Mouse (Mus musculus): ENCODE results near the gene Adamts14. TPM values are rescaled to one million over a fixed set of nuclear protein-coding genes. Genes with fewer than 3 reads are reported as not detected.

Gene Adamts14
- 0.26 and 0.35 TPM in 2 replicates for polyA plus RNA-seq (2015; fragmentation: Nextera tagmentation; extraction: Ambion mirVana)

DNA sequence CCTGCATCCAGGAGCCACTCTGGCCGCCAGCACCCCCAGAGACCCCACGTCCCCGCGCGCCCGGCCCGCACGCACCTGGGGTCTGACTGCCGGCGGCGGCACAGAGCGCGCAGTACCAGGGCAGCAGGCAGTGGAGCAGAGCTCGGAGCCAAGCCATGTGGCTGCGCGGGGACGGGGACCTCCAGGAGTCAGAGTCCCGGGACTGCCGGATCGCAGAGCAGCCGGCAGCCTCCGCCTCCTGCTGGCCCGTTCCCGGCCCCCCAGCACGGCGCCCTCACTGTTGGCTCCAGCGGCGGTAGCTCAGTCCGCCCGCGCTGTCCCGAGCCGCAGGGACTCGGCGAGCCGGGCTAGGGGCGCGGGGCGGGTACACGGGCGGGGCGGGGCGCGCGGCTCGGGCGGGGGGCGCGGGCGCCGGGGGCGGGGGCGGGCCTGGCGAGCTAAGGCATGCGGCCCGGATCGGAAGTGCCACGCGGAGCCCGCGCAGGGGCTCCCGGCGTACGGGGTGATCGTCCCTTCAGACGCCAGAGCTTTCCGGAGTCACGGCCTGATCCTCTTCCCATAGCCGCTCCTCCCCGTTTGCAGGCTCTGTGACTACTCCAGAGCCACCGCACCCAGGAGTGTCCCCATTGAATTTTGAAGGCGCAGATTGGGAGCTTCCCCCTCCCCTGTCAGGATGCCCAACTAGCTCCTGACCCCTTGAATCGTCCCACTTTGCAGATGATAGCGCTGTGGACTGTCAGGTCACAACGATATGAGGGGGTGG, at the start of gene Adamts14:
Adamts14 (minus strand) TSS at position 358 of the 763 bp plus-strand sequence.
- H3K9me3 ChIP-seq = no peaks in the 10 kb centered on the region
- H3K36me3 ChIP-seq = no peaks in the 10 kb centered on the region
- peak; percentile 54; the same call in 1 of the 2 replicates for ATAC-seq (ENCODE audit: low FRiP score, low read depth)
- peak within 1 kb of the TSS; percentile 45 for H3K4me3 ChIP-seq
- H3K27ac ChIP-seq (replicated peaks) = no peak within 1 kb of the TSS
- H3K4me1 ChIP-seq (replicated peaks) = peaks cover 20% of the 10 kb centered on the region
- under 1% methylated on average over 60 of the region's 75 CpGs for WGBS
- H3K4me2 ChIP-seq = peak within 1 kb of the TSS; percentile 93
- H3K27me3 ChIP-seq = peaks cover 11% of the 10 kb centered on the region
- peak within 1 kb of the TSS; percentile 25 for H3K9ac ChIP-seq

DNA sequence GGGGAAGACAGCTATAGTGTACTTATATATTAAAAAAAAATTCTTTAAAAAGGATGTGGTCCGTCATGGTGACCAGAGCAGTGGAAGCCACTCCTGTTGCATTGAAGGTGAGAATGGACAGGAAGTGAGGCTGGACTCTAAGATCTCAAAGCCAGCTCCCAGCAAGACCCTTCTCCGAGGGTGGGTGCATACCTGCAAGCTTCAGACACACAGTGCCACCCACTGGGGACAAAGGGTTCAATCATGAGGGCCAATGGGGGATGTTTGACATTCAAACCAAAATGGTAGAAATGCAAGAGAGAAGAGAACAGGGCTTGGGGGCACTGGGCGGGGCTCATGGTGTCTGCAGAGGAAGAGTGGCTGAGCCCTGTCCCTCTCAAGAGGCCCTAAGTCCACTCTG, 45.3 kb upstream of the Adamts14 start:
- H3K36me3 ChIP-seq = peaks cover 15% of the 10 kb centered on the region
- no peak overlapping the region for H3K4me2 ChIP-seq
- no peaks in the 10 kb centered on the region for H3K9me3 ChIP-seq
- H3K9ac ChIP-seq = no peak overlapping the region
- no peak for ATAC-seq (ENCODE audit: low FRiP score, low read depth)
- H3K27me3 ChIP-seq = no peaks in the 10 kb centered on the region
- no peak overlapping the region for H3K27ac ChIP-seq (replicated peaks)
- no peak overlapping the region for H3K4me3 ChIP-seq
- WGBS = 92% methylated on average over 3 of the region's 3 CpGs
- H3K4me1 ChIP-seq (replicated peaks) = no peaks in the 10 kb centered on the region

DNA sequence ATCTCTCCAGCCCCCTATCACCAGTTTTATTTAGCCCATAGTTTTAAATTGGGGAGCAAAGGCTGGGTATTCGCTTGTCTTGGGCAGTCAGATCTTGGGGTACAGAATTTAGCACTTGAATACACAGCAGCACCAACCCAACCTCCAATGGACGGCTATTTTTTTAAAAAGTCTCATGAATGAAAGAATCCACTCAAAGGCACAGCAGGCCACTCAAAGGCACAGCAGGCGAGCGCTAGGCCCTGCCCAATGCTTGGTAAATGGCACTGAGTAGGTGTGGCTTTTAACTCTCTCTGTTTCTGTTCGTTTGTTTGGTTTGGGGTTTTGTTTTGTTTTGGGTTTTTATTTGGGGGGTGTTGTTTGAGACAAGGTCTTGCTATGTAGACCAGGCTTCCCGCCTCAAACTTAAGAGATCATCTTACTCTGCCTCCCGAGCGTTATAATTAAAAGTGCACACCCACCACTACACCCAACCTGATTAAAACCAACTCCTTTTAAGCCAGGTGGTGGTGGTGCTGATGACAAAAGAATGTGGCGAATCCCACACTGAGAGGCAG, 42.2 kb upstream of the Adamts14 start:
- Histone ChIP-seq H3K4me2 (no peak overlapping the region), H3K4me3 (no peak overlapping the region), H3K9ac (no peak overlapping the region), H3K9me3 (no peaks in the 10 kb centered on the region), H3K27ac (replicated peaks) (no peak overlapping the region), H3K27me3 (no peaks in the 10 kb centered on the region), H3K4me1 (replicated peaks) (no peaks in the 10 kb centered on the region), H3K36me3 (no peaks in the 10 kb centered on the region)
- WGBS = 26% methylated on average over 9 of the region's 9 CpGs
- ATAC-seq (ENCODE audit: low FRiP score, low read depth) = no peak

DNA sequence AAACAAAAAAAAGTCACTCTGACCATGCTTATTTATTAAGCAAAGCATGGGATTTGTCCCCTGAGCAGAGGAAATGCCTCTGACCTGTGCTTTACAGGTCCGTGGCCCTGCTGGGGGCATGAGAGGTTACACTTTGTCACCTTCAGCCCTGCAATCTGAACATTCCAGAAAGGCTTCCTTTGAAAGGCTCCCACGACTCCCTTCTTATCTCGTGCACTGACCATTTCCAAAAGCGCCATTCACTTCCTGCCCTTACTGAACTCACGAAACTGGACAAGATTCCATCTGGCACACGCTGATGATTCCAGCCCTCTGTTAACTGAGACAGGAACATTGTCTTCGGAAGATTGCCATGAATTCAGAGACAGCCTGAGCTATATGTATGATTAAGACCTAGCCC, 40.5 kb upstream of the Adamts14 start:
- H3K4me3 ChIP-seq = no peak overlapping the region
- no peak overlapping the region for H3K4me2 ChIP-seq
- H3K9ac ChIP-seq = no peak overlapping the region
- no peaks in the 10 kb centered on the region for H3K4me1 ChIP-seq (replicated peaks)
- no peaks in the 10 kb centered on the region for H3K36me3 ChIP-seq
- H3K9me3 ChIP-seq = no peaks in the 10 kb centered on the region
- no peak overlapping the region for H3K27ac ChIP-seq (replicated peaks)
- no peak for ATAC-seq (ENCODE audit: low FRiP score, low read depth)
- H3K27me3 ChIP-seq = no peaks in the 10 kb centered on the region
- WGBS = 80% methylated on average over 7 of the region's 7 CpGs

DNA sequence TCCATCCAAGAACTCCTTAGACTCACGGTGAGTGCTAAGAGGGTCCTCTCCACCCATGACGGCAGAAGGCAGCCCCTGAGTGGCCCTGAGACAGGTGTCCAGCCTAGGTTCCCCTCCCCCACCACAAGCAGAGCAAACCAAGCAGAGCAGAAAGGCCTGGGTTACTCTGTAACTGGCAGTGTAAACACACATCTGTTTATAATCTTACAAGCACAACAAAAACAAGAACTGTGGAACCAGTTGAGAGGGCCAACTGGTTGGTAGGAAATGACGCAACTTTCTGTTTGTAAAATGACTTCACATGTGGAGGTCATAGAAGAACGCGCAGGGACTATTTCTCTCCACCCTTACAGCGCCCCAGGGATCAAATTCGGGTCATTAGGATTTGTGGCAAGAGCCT, 39.5 kb upstream of the Adamts14 start:
- H3K4me1 ChIP-seq (replicated peaks) = no peaks in the 10 kb centered on the region

DNA sequence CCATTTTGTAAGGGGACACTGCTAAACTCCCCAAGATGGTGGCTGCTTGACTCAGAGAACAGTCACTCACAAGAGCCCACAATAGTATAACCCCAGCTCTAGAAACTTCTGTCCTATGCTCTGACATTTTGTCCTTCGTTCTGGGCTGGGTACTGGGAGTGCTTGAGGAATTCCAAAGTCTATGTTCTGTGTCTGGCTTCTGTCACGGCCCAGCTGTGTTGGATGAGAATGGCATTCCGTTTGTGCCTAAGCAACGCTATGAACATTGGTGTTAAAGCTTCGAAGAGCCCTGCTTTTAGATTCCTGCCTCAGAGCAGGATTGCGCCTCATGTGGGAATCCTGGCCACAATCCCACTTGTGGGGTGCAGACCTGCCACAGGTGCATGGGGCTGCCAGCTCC, 38.9 kb upstream of the Adamts14 start:
- H3K27ac ChIP-seq (replicated peaks) = no peak overlapping the region
- no peak overlapping the region for H3K9ac ChIP-seq
- 85% methylated on average over 6 of the region's 6 CpGs for WGBS
- H3K9me3 ChIP-seq = no peaks in the 10 kb centered on the region
- H3K4me3 ChIP-seq = no peak overlapping the region
- no peak for ATAC-seq (ENCODE audit: low FRiP score, low read depth)
- H3K27me3 ChIP-seq = no peaks in the 10 kb centered on the region
- no peaks in the 10 kb centered on the region for H3K36me3 ChIP-seq
- H3K4me2 ChIP-seq = no peak overlapping the region
- H3K4me1 ChIP-seq (replicated peaks) = no peaks in the 10 kb centered on the region

More for the DNA sequence above, 39.5 kb upstream of the Adamts14 start:
- Histone ChIP-seq H3K4me2 (no peak overlapping the region), H3K27ac (replicated peaks) (no peak overlapping the region), H3K9me3 (no peaks in the 10 kb centered on the region), H3K27me3 (no peaks in the 10 kb centered on the region), H3K36me3 (no peaks in the 10 kb centered on the region), H3K4me3 (no peak overlapping the region), H3K9ac (no peak overlapping the region)
- WGBS = 66% methylated on average over 7 of the region's 7 CpGs
- no peak for ATAC-seq (ENCODE audit: low FRiP score, low read depth)

DNA sequence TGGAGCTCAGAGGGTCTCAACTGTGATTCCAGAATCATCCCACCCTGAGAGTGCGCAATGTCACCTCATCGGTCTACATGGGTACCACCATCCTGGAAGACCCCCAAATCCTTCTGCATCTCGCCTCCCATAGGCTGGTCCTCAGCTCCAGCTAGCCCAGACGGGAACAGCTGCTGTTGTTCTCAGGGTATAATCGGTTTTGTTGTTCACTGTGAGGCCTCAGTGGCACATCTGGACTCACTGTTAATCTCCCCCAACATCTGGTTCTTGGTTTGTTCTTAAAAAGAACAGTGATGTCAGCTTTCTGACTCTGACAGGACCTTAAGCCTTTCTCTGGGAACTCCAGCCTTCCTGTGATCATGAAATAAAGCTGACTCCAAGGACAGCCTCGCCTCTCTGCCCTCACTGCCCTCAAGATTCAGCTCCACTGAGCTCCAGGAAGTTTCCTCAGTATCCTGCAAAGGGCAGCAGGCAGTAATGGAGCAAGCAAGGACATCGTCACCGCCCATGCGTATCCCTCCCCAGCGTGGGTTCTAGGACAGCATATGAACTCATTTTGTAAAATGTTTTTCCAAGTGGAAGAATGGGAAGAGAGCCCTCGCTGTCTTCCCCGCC, 35.6 kb upstream of the Adamts14 start:
- H3K4me1 ChIP-seq (replicated peaks) = no peaks in the 10 kb centered on the region
- no peaks in the 10 kb centered on the region for H3K27me3 ChIP-seq
- no peaks in the 10 kb centered on the region for H3K36me3 ChIP-seq
- H3K9ac ChIP-seq = no peak overlapping the region
- no peak overlapping the region for H3K27ac ChIP-seq (replicated peaks)
- ATAC-seq (ENCODE audit: low FRiP score, low read depth) = no peak
- H3K9me3 ChIP-seq = no peaks in the 10 kb centered on the region
- H3K4me3 ChIP-seq = no peak overlapping the region
- WGBS = 63% methylated on average over 12 of the region's 12 CpGs
- H3K4me2 ChIP-seq = no peak overlapping the region

DNA sequence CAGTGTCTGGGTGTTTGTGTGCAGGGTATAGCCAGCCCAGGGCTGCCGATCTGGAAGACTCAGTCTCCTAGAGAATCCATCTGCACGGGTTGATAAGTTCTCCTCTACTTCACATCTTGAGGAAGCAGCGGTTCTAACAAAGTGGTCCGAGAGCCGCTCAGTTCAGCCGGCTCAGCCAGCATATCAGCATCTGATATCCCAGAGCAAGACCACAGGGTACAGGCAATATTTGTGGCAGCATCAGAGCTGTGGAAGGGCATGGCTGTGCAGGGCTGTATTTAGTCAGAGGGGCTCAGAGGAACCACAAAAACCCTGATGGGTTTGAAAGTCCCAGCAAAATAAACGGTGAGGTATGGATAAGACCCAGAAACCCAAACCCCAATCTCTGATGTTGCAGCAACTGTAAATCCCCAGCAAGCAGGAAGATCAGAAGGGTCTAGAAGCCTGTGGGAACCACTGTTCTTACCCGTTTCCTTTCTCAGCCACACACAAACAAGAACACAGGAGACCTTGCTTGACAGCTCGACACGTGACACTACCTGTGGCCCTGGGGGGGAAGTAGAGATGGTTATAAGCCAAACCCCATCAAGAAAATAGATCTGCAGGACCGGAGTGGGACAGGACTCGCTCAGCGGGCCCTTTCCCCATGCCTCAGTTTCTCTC, 32.8 kb upstream of the Adamts14 start:
- Histone ChIP-seq H3K4me2 (no peak overlapping the region), H3K9ac (no peak overlapping the region), H3K27ac (replicated peaks) (no peak overlapping the region), H3K9me3 (no peaks in the 10 kb centered on the region), H3K36me3 (no peaks in the 10 kb centered on the region), H3K4me3 (no peak overlapping the region), H3K4me1 (replicated peaks) (no peaks in the 10 kb centered on the region), H3K27me3 (no peaks in the 10 kb centered on the region)
- WGBS = 80% methylated on average over 13 of the region's 13 CpGs
- no peak for ATAC-seq (ENCODE audit: low FRiP score, low read depth)

DNA sequence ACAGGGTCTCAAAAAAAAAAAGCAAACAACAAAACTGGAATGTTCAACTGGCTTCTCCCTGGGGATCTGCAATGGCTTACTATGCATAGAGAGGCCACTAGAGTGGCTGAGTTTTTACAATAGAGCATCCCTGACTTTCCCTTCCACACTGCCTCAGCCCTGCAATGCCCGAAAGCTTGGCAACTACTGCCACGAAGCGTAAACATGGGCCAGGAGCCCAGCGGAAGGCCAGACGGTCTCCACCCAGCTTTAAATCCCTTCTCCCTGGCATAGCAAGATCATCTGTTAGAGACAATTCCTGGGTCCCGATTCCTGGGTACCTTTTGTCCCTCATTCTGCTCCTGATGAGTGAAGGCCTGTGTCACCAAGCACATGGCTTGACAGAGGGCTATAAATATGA, 30.8 kb upstream of the Adamts14 start:
- H3K4me3 ChIP-seq = no peak overlapping the region
- H3K36me3 ChIP-seq = no peaks in the 10 kb centered on the region
- ATAC-seq (ENCODE audit: low FRiP score, low read depth) = no peak
- no peaks in the 10 kb centered on the region for H3K9me3 ChIP-seq
- no peak overlapping the region for H3K27ac ChIP-seq (replicated peaks)
- 77% methylated on average over 6 of the region's 6 CpGs for WGBS
- no peaks in the 10 kb centered on the region for H3K27me3 ChIP-seq
- no peak overlapping the region for H3K9ac ChIP-seq
- H3K4me2 ChIP-seq = no peak overlapping the region
- no peaks in the 10 kb centered on the region for H3K4me1 ChIP-seq (replicated peaks)

DNA sequence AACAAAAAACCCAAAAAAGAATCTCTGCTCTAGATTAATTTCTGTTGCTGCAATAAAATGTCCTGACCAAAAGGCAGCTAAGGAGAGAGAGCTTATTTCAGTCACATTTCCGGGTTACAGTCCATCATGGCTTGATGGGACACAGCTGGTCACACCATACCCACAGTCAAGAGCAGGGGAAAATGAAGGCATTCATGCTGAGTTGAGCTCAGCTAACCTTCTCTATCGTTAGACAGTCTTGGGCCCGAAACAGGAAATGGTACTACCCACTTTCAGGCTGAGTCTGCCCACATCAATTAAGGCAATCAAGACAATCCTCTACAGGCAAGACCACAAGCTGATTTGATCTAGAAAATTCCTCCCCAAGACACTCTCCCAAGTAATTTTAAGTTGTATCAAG, 27.8 kb upstream of the Adamts14 start:
- H3K4me1 ChIP-seq (replicated peaks) = no peaks in the 10 kb centered on the region
- H3K36me3 ChIP-seq = no peaks in the 10 kb centered on the region
- no peak for ATAC-seq (ENCODE audit: low FRiP score, low read depth)
- no peak overlapping the region for H3K27ac ChIP-seq (replicated peaks)
- no peaks in the 10 kb centered on the region for H3K27me3 ChIP-seq
- WGBS = 88% methylated on average over 3 of the region's 3 CpGs
- H3K9ac ChIP-seq = no peak overlapping the region
- H3K4me2 ChIP-seq = no peak overlapping the region
- H3K4me3 ChIP-seq = no peak overlapping the region
- H3K9me3 ChIP-seq = no peaks in the 10 kb centered on the region

DNA sequence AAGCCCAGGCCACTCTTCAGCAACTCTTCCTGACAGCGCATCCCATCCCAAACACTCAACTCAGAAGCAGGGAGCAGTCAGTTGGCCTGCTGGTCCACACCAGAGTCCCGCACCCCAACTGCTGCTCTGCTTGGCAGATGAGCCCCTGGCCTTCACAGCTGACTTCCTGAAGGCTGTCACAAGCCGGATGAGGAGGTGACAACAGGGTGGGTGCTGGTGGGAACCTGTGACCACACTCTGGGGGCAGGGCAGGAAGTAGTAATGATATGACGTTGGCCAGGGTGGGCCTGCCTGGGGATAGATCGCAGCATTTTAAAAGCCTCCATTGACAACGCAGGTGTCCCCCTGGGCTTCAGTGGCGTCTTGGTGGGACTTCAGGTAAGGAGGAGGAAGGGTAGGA, 24.2 kb upstream of the Adamts14 start, which contains the start of gene Prf1:
Prf1 (plus strand) TSS at position 357 of the 400 bp plus-strand sequence.
- H3K27me3 ChIP-seq = no peaks in the 10 kb centered on the region
- 92% methylated on average over 7 of the region's 7 CpGs for WGBS
- no peak within 1 kb of the TSS for H3K27ac ChIP-seq (replicated peaks)
- no peak within 1 kb of the TSS for H3K9ac ChIP-seq
- no peaks in the 10 kb centered on the region for H3K9me3 ChIP-seq
- no peak for ATAC-seq (ENCODE audit: low FRiP score, low read depth)
- H3K4me2 ChIP-seq = no peak within 1 kb of the TSS
- H3K36me3 ChIP-seq = no peaks in the 10 kb centered on the region
- no peak within 1 kb of the TSS for H3K4me3 ChIP-seq
- no peaks in the 10 kb centered on the region for H3K4me1 ChIP-seq (replicated peaks)

Data from hindbrain, embryonic 15.5 days (tissue).